Mouse (Mus musculus): Measurements from ENCODE around the gene Ust. TPM values are rescaled to one million over a fixed set of nuclear protein-coding genes. Genes with fewer than 3 reads are reported as not detected.

Ust gene
- polyA plus RNA-seq, 1 experiment from 2014 or later = 1.9 TPM

GRCm38 (mm10) chr10:8174230-8174629 lies 344.4 kb downstream of the Ust start:
- no peak for ATAC-seq (replicated peaks; ENCODE audit: insufficient number of reproducible peaks, insufficient read depth, low FRiP score, low read depth)
- Histone ChIP-seq H3K4me1 (replicated peaks) (peaks cover 3% of the 10 kb centered on the region; the same call in 1 of the 2 replicates), H3K9ac (no peak overlapping the region), H3K4me3 (no peak overlapping the region), H3K27me3 (no peaks in the 10 kb centered on the region), H3K9me3 (replicated peaks) (no peaks in the 10 kb centered on the region), H3K27ac (no peak overlapping the region), H3K36me3 (no peaks in the 10 kb centered on the region), H3K4me2 (no peak overlapping the region)
- 78% methylated on average over 7 of the region's 7 CpGs for WGBS

GRCm38 (mm10) chr10:8173032-8173431 lies 345.6 kb downstream of the Ust start:
- H3K9ac ChIP-seq = no peak overlapping the region
- H3K27me3 ChIP-seq = no peaks in the 10 kb centered on the region
- H3K4me3 ChIP-seq = no peak overlapping the region
- no peak overlapping the region for H3K4me2 ChIP-seq
- no peak overlapping the region for H3K27ac ChIP-seq
- H3K4me1 ChIP-seq (replicated peaks) = peaks cover 3% of the 10 kb centered on the region; the same call in 1 of the 2 replicates
- ATAC-seq (replicated peaks; ENCODE audit: insufficient number of reproducible peaks, insufficient read depth, low FRiP score, low read depth) = no peak
- H3K9me3 ChIP-seq (replicated peaks) = peaks cover 6% of the 10 kb centered on the region; the same call in 1 of the 2 replicates
- 79% methylated on average over 3 of the region's 3 CpGs for WGBS
- no peaks in the 10 kb centered on the region for H3K36me3 ChIP-seq

GRCm38 (mm10) chr10:8171556-8171955 lies 347.1 kb downstream of the Ust start:
- no peak for ATAC-seq (replicated peaks; ENCODE audit: insufficient number of reproducible peaks, insufficient read depth, low FRiP score, low read depth)
- WGBS = 50% methylated on average over 11 of the region's 11 CpGs

More at GRCm38 (mm10) chr10:8171556-8171955, 347.1 kb downstream of the Ust start:
- Histone ChIP-seq H3K9ac (no peak overlapping the region), H3K27ac (no peak overlapping the region), H3K36me3 (no peaks in the 10 kb centered on the region), H3K27me3 (no peaks in the 10 kb centered on the region), H3K4me3 (no peak overlapping the region), H3K4me2 (no peak overlapping the region), H3K4me1 (replicated peaks) (no peaks in the 10 kb centered on the region; the same call in 1 of the 2 replicates), H3K9me3 (replicated peaks) (peaks cover 6% of the 10 kb centered on the region; the same call in 1 of the 2 replicates)

All from heart, embryonic 15.5 days (tissue).